Mouse (Mus musculus): ENCODE measurements around the gene Minos1. TPM values are rescaled to one million over a fixed set of nuclear protein-coding genes. Genes with fewer than 3 reads are reported as not detected.

Minos1 gene
- total RNA-seq, 2 experiments from 2014 or later = 714 to 726 TPM

- intact Hi-C loops (cut with DNase I) = loop anchor here (5.0 kb wide), 1 partner anchor 106 kb away; no protein-coding TSS in a partner anchor
Measured at GRCm38 (mm10) chr4:139146760-139147159, 15.8 kb upstream of the Minos1 start.

GRCm38 (mm10) chr4:139145156-139145555 lies 14.2 kb upstream of the Minos1 start:
- intact Hi-C loops (cut with DNase I) = loop anchor here (5.0 kb wide), 1 partner anchor 107 kb away; no protein-coding TSS in a partner anchor
- peak in 1 of 2 experiments; percentile 40 for DNase-seq

More at GRCm38 (mm10) chr4:139146760-139147159, 15.8 kb upstream of the Minos1 start:
- peak; percentile 72 to 73 for DNase-seq

GRCm38 (mm10) chr4:139144577-139144976 lies 13.7 kb upstream of the Minos1 start:
- intact Hi-C loops (cut with DNase I) = no loop called here
- DNase-seq = no peak

- DNase-seq = no peak
- intact Hi-C loops (cut with DNase I) = no loop called here
Measured at GRCm38 (mm10) chr4:139142985-139143384, 12.1 kb upstream of the Minos1 start.

GRCm38 (mm10) chr4:139141785-139142184 lies 10.9 kb upstream of the Minos1 start:
- intact Hi-C loops (cut with DNase I) = no loop called here
- DNase-seq = no peak

- intact Hi-C loops (cut with DNase I) = no loop called here
- no peak for DNase-seq
Measured at GRCm38 (mm10) chr4:139140267-139140666, 9.4 kb upstream of the Minos1 start.

GRCm38 (mm10) chr4:139136011-139136410 lies 5.1 kb upstream of the Minos1 start:
- intact Hi-C loops (cut with DNase I) = no loop called here
- DNase-seq = no peak

- intact Hi-C loops (cut with DNase I) = loop anchor here (5.0 kb wide), 1 partner anchor 59 kb away; the partner anchor contains the start of gene Capzb
- DNase-seq = no peak
Measured at GRCm38 (mm10) chr4:139133109-139133508, 2.2 kb upstream of the Minos1 start.

- DNase-seq = no peak
- intact Hi-C loops (cut with DNase I) = loop anchor here (5.0 kb wide), 1 partner anchor 60 kb away; the partner anchor contains the start of gene Capzb
Measured at GRCm38 (mm10) chr4:139131858-139132672, 1.2 kb upstream of the Minos1 start.

GRCm38 (mm10) chr4:139129806-139130700 lies 860 bp downstream of the Minos1 start:
- DNase-seq = peak; percentile 55 to 67
- intact Hi-C loops (cut with DNase I) = loop anchor here (5.0 kb wide), 2 partner anchors 62 to 117 kb away; partner anchors contain the start of gene Capzb

GRCm38 (mm10) chr4:139126475-139126874 lies 4.4 kb downstream of the Minos1 start:
- intact Hi-C loops (cut with DNase I) = loop anchor here (5.0 kb wide), 1 partner anchor 121 kb away; no protein-coding TSS in a partner anchor
- DNase-seq = no peak

- intact Hi-C loops (cut with DNase I) = loop anchor here (5.0 kb wide), 1 partner anchor 122 kb away; no protein-coding TSS in a partner anchor
- no peak for DNase-seq
Measured at GRCm38 (mm10) chr4:139124940-139125339, 6.0 kb downstream of the Minos1 start.

GRCm38 (mm10) chr4:139122557-139122956 lies 8.4 kb downstream of the Minos1 start:
- DNase-seq = no peak
- intact Hi-C loops (cut with DNase I) = no loop called here

- DNase-seq = no peak
- intact Hi-C loops (cut with DNase I) = no loop called here
Measured at GRCm38 (mm10) chr4:139120998-139121397, 9.9 kb downstream of the Minos1 start.

GRCm38 (mm10) chr4:139120281-139120814 lies 10.6 kb downstream of the Minos1 start:
- intact Hi-C loops (cut with DNase I) = no loop called here
- no peak for DNase-seq

- intact Hi-C loops (cut with DNase I) = no loop called here
- DNase-seq = no peak
Measured at GRCm38 (mm10) chr4:139116356-139117063, 14.4 kb downstream of the Minos1 start.

- DNase-seq = no peak
- intact Hi-C loops (cut with DNase I) = no loop called here
Measured at GRCm38 (mm10) chr4:139115721-139116120, 15.2 kb downstream of the Minos1 start.

GRCm38 (mm10) chr4:139112482-139112881 lies 18.4 kb downstream of the Minos1 start:
- no peak for DNase-seq
- intact Hi-C loops (cut with DNase I) = no loop called here

GRCm38 (mm10) chr4:139111421-139111820 lies 19.5 kb downstream of the Minos1 start:
- no peak for DNase-seq
- intact Hi-C loops (cut with DNase I) = no loop called here

GRCm38 (mm10) chr4:139110858-139111257 lies 20.1 kb downstream of the Minos1 start:
- intact Hi-C loops (cut with DNase I) = no loop called here
- no peak for DNase-seq
